Mouse (Mus musculus) heart, adult 2 months (tissue): ENCODE data around the gene Oma1. TPM values are rescaled to one million over a fixed set of nuclear protein-coding genes. Genes with fewer than 3 reads are reported as not detected.

ENCODE experiments used
- DNase-seq, 2 experiments: peaks; one replicate each; pipeline ENCODE4 v3.0.0; 2021
- H3K27ac ChIP-seq: fragments of 200-600 bp; 2 replicates; pipeline ENCODE4 v1.8.1; 2022
- H3K27me3 ChIP-seq: fragments of 200-500 bp; 2 replicates; pipeline ENCODE4 v1.6.1; 2012; ENCODE audit warnings: mild to moderate bottlenecking, low read length, inconsistent platforms, mixed read lengths; ENCODE audit not compliant: control insufficient read depth, insufficient read depth
- H3K36me3 ChIP-seq: fragments of 200-500 bp; 2 replicates; pipeline ENCODE4 v1.6.1; 2012; ENCODE audit warnings: low read length, inconsistent platforms; ENCODE audit not compliant: control insufficient read depth, insufficient read depth
- H3K4me1 ChIP-seq: fragments of 200-500 bp; 2 replicates; pipeline ENCODE4 v1.6.1; 2011; ENCODE audit warnings: low read length; ENCODE audit not compliant: control insufficient read depth, insufficient read depth
- H3K4me3 ChIP-seq: fragments of 200-600 bp; 2 replicates; pipeline ENCODE4 v1.8.1; 2022
- H3K79me2 ChIP-seq: fragments of 200-500 bp; replicated peaks from 2 replicates; pipeline ENCODE4 v1.6.1; 2012; ENCODE audit warnings: mild to moderate bottlenecking, inconsistent platforms, low read length, moderate library complexity, mixed read lengths; ENCODE audit not compliant: control insufficient read depth, insufficient read depth
- H3K9ac ChIP-seq: fragments of 200-500 bp; 2 replicates; pipeline ENCODE4 v1.6.1; 2012; ENCODE audit warnings: low read depth, mild to moderate bottlenecking, control low read depth, inconsistent platforms, low read length, mixed read lengths
- CTCF ChIP-seq: fragments of 200-600 bp; IDR thresholded peaks from 2 replicates; pipeline ENCODE4 v1.8.1; 2022; ENCODE audit warnings: antibody characterized with exemption, mild to moderate bottlenecking, moderate library complexity
- EP300 ChIP-seq: fragments of 200-500 bp; IDR thresholded peaks from 2 replicates; pipeline ENCODE4 v1.6.1; 2011; ENCODE audit warnings: low read depth, low read length, control low read depth; ENCODE audit not compliant: insufficient read depth
- POLR2A ChIP-seq: fragments of 200-500 bp; IDR thresholded peaks from 2 replicates; pipeline ENCODE4 v1.6.1; 2011; ENCODE audit warnings: mild to moderate bottlenecking, low read depth, low read length, control low read depth; ENCODE audit not compliant: insufficient read depth
- WGBS: fragments of 180-500 bp; shearing (Covaris S2); methylation state at CpG from one replicate; pipeline ENCODE4 v1.1.7; 2018; 5-methylcytosine and 5-hydroxymethylcytosine counted together
- intact Hi-C: fragments of 180-260 bp; cut with DNase I; formaldehyde crosslinking; loops from one replicate; pipeline ENCODE4 v1.15.1; 2025
- polyA plus RNA-seq: library from polyadenylated mRNA; depleted of rRNA; stranded (reverse); fragments of >200 nt; gene quantifications from 2 replicates; pipeline ENCODE4 v1.2.3, GENCODE M21; 2012
- total RNA-seq, 2 experiments: library from RNA; stranded (reverse); gene quantifications; 2 replicates each; pipeline ENCODE4 v1.2.3; 2021

The Oma1 gene
- total and polyA plus RNA-seq, 3 experiments: 20.4 to 40.1 (median 33.0) TPM

DNA sequence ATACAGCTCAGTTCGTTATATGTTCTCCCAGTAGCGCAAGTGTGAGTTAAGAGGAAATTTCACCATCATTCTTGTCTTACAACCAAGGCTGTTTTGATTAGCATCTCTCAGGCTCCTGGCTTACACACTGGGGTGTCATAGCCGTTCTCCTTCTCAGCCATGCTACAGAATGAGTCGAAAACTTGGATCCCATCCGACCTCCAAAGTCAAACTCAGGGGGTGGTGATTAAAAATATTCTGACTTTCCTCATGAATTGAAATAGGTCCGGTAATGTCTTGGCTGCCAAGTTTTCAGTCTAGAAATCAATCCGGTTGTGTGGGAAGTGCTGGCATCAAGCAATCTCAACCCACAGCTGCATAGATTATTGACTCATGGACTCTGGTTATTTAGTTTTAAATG, 25.3 kb upstream of the Oma1 start:
- intact Hi-C loops: no loop called here
- Histone ChIP-seq H3K27ac (no peak overlapping the region), H3K36me3 (no peaks in the 10 kb centered on the region), H3K4me1 (no peaks in the 10 kb centered on the region), H3K27me3 (no peaks in the 10 kb centered on the region), H3K79me2 (no peaks in the 10 kb centered on the region), H3K4me3 (no peak overlapping the region), H3K9ac (no peak overlapping the region)
- TF ChIP-seq EP300: no peak
- TF ChIP-seq POLR2A: no peak
- TF ChIP-seq CTCF: no peak
- 70% methylated on average over 7 of the region's 7 CpGs for WGBS
- no peak for DNase-seq

DNA sequence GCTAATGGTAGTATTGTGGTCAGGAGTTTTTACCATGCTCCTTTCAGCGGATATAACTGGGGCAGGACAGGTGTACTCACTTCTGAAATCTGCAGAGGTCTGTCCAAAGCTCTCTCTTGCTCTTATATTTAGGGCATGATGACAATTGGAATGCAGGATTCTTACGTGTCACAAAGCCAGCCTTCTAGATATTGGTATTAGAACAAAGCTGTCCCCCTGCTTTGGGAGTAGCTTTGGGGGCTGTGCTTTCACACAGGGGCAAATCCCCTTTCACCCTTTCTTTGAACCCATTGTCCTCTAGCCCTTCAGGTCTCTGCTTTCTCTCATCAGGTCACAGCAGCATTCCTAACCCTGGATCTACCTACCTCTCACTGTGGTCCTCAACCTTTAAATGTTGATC, 22.8 kb upstream of the Oma1 start, which contains the start of gene 4921539E11Rik:
Gene 4921539E11Rik (minus strand): TSS at position 101 of the 400 bp plus-strand sequence.
- 56% methylated on average over 2 of the region's 2 CpGs for WGBS

DNA sequence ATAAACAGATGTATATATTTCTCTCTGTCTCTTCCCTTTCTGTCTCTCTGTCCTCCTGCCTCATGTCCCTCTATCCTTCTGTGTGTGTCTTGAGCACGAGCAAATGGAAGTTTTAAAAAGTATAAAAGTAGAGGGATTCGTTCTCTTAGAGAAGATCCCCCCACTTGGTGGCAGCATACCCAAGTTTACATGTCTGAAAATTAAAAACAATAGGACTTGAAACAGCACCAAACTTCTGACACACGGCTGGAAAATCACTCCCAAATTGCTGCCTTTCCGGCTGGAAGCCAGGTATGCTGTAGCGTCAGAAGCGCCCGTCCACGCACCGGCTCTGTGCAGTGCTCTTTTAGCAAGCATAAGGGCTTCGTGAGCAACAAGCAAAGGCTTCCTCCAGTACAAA, 14.3 kb upstream of the Oma1 start:
- Histone ChIP-seq H3K79me2 (no peaks in the 10 kb centered on the region), H3K4me3 (no peak overlapping the region), H3K9ac (no peak overlapping the region), H3K36me3 (no peaks in the 10 kb centered on the region), H3K27me3 (peaks cover 1% of the 10 kb centered on the region; the same call in 1 of the 2 replicates), H3K4me1 (no peaks in the 10 kb centered on the region), H3K27ac (no peak overlapping the region)
- intact Hi-C loops: no loop called here
- WGBS: 54% methylated on average over 10 of the region's 10 CpGs
- DNase-seq: no peak
- no peak for TF ChIP-seq EP300
- TF ChIP-seq POLR2A: no peak
- peak; percentile 36 for TF ChIP-seq CTCF

More for the DNA sequence above, 22.8 kb upstream of the Oma1 start, which contains the start of gene 4921539E11Rik:
- TF ChIP-seq POLR2A (no peak), CTCF (no peak), EP300 (no peak)
- H3K27me3 ChIP-seq: no peaks in the 10 kb centered on the region
- H3K4me3 ChIP-seq: no peak within 1 kb of the TSS
- no peak for DNase-seq
- intact Hi-C loops: no loop called here
- no peak within 1 kb of the TSS for H3K9ac ChIP-seq
- H3K4me1 ChIP-seq: no peaks in the 10 kb centered on the region
- no peak within 1 kb of the TSS for H3K27ac ChIP-seq
- H3K79me2 ChIP-seq: no peaks in the 10 kb centered on the region
- H3K36me3 ChIP-seq: no peaks in the 10 kb centered on the region

DNA sequence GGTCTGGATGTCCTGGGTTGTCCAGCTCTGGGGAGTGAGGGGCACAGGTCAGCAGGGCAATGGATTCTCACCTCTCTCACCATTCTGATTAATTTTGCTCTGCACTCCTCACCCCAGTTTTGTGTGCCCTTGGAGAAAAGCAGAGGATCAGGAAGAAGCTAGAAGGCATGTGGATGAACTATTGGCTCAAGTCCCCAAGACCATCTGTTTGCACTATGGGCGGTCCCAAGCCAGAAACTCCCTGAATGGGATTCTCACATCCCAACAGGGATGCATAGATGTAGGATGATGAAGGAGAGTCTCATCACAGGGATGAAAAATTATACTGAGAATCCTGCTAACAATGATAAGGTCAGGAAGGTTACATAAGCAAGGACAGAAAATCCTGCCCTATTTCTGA, 9.8 kb upstream of the Oma1 start:
- Histone ChIP-seq H3K4me3 (no peak overlapping the region), H3K27ac (no peak overlapping the region), H3K79me2 (no peaks in the 10 kb centered on the region), H3K9ac (no peak overlapping the region), H3K36me3 (no peaks in the 10 kb centered on the region), H3K27me3 (no peaks in the 10 kb centered on the region), H3K4me1 (no peaks in the 10 kb centered on the region)
- intact Hi-C loops: no loop called here
- no peak for DNase-seq
- TF ChIP-seq POLR2A (no peak), EP300 (no peak), CTCF (no peak)
- 90% methylated on average over 1 of the region's 1 CpGs for WGBS

DNA sequence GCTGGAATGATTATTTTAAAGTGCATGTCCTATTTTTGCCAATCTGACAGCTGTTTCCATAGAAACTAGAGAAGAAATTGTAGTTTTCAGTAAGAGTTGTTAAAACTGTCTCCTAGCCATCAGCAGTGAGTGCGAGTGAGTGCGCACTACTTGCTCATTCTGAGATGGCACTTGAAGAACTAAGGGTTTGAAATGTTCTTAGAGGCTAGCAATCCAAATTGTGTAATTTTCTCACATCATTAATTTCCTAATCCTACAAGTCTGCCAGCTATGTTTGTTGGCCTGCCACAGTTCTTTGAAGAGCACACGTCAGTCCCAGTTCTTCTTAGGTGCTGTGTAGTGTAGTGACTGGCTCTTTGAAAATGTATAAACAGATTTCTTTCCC, 906 bp downstream of the Oma1 start:
- Histone ChIP-seq H3K27ac (peak overlapping the region; percentile 99), H3K9ac (no peak overlapping the region), H3K79me2 (no peaks in the 10 kb centered on the region), H3K27me3 (no peaks in the 10 kb centered on the region), H3K36me3 (no peaks in the 10 kb centered on the region), H3K4me1 (no peaks in the 10 kb centered on the region), H3K4me3 (peak overlapping the region; percentile 60)
- intact Hi-C loops: loop anchor here (5.0 kb wide), 1 partner anchor 202 kb away; the partner anchor contains the start of genes Mier1 and Wdr78
- TF ChIP-seq EP300: no peak
- TF ChIP-seq POLR2A: no peak
- no peak for TF ChIP-seq CTCF
- WGBS: 55% methylated on average over 3 of the region's 3 CpGs
- no peak for DNase-seq

DNA sequence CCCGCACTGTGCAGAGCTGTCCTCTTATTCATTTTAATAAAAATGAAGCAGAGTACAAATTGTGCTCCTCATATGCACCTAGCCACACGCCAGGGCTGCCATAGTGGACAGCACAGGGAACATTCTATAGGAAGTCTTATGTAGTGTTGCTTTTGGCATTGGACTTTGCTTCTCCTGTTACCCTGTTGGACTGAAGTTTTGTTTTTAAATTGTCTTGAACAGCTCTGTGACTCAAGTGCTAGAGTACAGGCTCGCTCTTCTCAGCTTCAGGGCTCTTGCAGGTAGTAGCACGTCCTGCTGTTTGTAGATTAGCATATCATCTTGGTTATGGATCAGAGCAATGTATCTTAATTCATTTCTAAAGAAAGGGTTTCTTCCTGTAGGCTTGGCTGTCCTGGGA, 2.2 kb downstream of the Oma1 start:
- 98% methylated on average over 4 of the region's 4 CpGs for WGBS
- TF ChIP-seq CTCF (no peak), EP300 (no peak), POLR2A (no peak)
- Histone ChIP-seq H3K4me1 (no peaks in the 10 kb centered on the region), H3K27ac (no peak overlapping the region), H3K4me3 (no peak overlapping the region), H3K79me2 (no peaks in the 10 kb centered on the region), H3K27me3 (no peaks in the 10 kb centered on the region), H3K36me3 (peaks cover 2% of the 10 kb centered on the region; the same call in 1 of the 2 replicates), H3K9ac (no peak overlapping the region)
- intact Hi-C loops: no loop called here
- DNase-seq: no peak
